Mouse (Mus musculus): ENCODE results near the gene Hmg20a.

Hmg20a gene

GRCm38 (mm10) chr9:56533916-56534315 is 115.5 kb downstream of the Hmg20a start:
- no peak for DNase-seq

DNA sequence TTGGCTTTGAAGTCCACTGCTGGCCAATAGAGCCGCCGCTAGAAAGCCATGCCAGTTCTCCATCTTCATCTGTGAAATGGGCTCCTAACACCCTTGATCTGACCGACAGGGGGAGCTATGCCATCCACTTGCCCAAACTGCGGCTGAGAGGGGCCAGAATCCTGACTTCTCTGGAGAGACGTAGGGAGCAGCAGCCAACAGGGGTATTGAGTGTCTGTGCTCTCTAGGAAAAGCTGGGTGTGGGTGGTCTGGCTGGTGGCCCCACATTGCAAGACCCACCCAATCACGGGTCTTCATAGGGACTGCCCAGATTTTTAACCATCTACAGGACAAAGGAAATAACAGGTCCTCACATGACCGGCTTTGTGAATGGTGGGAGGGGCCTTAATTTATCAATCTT is 116.3 kb downstream of the Hmg20a start:
- no peak for DNase-seq

DNA sequence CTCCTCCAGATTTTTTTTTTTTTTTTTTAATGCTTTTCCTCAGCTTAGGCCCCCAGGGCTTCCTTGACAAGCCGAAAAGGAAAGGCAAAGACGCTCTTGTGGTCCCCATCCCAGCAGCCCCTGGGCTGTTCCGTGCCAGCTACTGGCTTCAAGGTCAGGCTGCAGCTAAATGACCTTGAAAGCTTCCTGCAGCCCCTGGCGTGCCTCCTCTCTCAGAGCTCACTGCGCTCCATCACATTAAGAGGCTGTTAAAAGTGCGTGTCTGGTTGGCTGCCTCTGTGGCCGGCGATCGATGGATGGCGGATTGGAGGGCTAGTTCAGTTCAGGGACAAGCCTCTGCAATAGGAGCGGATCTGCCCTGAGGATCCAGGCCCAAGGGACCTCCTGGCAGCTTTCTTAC is 117.0 kb downstream of the Hmg20a start:
- no peak for DNase-seq

GRCm38 (mm10) chr9:56540051-56540450 is 121.6 kb downstream of the Hmg20a start:
- DNase-seq, result no peak

GRCm38 (mm10) chr9:56544687-56545475 is 126.5 kb downstream of the Hmg20a start:
- DNase-seq, result no peak

All from lung, postnatal 14 days (tissue).